Mouse (Mus musculus): Measurements from ENCODE around the gene Rbks.
"Not testable (repeated sequence)": the region's sequence is repeated elsewhere in the genome, so short reads cannot be mapped to it uniquely, and the experiment has no call there.

Rbks gene

DNA sequence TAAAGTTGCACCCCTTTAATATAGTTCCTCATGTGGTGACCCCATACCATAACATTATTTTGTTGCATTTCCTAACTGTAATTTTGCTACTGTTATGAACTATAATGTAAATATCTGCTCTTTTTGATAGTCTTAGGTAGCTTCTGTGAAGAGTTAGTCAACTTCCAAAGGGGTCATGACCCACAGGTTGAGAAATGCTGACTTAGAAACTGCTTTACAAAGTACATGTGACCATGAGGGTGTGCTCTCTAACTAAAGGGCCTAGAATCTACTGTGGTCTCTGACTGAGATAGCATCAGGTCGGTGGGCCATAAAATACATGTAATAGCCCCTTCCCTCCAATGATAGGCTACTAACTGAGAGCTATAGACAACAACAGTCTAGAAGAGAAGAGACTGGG lies 19.4 kb downstream of the Rbks start:
- no peak for DNase-seq (ENCODE audit: low read depth, low spot score)

DNA sequence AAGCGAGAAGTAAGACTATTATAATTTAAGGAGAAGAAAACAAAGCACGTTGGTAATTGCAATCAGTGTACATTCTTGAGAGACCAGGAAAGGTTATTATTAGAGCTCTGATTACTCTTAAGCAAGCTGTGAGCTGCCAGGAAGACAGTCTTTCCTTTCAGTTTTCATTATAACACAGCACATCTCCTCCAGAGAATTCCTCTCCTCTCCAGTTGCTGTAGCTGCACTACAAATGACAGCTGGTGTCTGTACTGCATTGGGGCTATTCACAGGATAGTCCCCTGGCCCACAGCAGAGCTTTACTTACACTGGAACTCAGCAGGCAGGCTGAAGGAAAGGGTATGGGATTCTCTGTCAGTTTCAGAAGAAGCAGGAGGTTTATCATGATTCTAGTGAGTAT lies 24.0 kb downstream of the Rbks start:
- no peak for DNase-seq (ENCODE audit: low read depth, low spot score)

GRCm38 (mm10) chr5:31671137-31671536 lies 26.3 kb downstream of the Rbks start:
- no peak for DNase-seq (ENCODE audit: low read depth, low spot score)

DNA sequence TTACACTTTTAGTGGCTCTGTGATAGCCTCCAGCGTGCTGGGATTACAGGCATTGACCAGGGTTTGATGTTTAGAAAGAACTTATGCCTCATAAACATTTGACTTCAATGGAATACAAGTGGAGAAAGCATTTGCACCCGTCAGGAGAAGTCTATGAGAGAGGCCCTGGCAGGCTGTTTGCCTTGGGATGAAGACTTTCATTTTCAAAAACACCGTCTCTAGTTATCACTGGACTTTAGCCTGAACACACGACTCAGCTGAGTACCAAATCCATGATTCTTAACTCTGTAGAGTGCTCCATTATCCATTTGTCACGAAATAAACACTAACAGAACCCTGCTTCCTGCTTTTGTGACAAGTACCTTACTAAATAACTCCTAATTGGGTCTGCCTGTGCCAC lies 27.4 kb downstream of the Rbks start:
- no peak for DNase-seq (ENCODE audit: low read depth, low spot score)

- no peak for DNase-seq (ENCODE audit: low read depth, low spot score)
Measured at GRCm38 (mm10) chr5:31668325-31668968, 29.0 kb downstream of the Rbks start.

DNA sequence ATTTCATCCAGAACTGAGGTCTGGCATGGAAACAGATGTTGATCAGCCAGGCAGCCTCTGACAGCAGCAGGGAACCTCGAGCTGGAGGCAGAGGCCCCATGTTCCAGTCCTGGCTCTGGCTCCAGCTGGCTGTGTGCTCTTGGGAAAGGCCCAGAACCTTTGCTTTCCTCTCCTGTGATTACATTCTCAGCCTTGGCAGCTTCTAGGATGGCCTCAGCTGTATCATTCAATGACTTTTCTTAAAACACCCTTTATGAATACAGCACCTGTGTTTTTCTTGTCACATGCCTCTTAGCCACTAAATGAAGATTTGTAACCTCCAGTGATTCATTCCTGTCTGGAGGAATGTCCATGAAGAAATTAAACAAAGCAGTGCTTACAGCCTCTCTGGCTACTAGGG lies 31.3 kb downstream of the Rbks start:
- DNase-seq (ENCODE audit: low read depth, low spot score) = no peak

GRCm38 (mm10) chr5:31655688-31656190 lies 41.7 kb downstream of the Rbks start:
- DNase-seq (ENCODE audit: low read depth, low spot score) = no peak

DNA sequence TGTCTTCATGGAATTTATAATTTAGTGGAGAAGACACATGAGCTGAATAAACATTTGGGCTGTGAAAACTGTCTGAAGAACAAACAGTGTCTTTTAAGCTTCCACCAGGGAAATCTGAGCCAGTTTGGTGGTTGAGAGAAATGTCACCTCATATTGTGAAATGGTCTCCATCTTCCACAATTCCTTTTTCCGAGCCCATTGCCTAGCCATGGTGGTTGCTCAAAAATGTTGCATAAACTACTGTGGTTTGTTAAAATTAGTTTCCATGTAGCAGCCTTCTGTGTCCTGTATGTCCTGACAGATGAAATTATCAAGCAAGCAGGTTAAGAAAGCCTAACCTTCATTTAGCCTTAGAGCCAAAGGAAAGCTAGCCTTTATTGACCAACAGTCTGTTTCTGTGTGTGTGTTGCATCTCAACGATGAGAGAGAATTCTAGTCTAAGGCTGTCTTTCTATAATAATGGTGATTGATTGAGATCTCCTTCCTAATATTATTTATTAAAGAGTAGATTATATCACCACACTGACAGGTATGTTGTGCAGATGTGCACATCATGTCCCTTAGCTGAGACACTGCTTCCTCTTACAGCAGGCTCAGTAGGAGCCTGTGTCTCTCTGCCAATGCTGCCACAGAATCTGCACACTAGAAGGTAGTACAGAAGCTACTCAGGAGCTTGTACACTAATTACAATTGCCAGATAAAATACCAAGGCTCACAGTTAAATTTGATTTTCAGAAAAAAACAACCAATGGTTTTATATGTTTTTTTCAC lies 46.7 kb downstream of the Rbks start:
- DNase-seq (ENCODE audit: low read depth, low spot score) = no peak

DNA sequence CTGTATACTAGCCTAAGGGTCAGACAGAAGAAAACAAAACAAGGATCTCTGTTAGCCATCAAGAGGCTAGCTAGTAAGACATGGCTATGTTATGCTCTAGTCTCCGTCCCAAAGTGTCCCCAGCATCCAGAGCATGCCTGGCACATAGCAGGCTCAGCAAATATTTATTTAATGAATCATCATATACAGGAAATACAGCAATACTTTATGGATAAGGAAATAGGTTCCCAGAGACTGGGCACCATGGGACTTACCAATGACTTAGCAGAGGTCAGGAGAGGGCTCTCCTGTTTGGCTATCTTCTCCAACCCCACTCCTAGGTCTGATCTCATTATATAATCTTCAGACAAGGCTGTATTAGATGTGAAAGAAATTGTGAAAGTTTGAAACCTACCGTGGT lies 50.1 kb downstream of the Rbks start:
- no peak for DNase-seq (ENCODE audit: low read depth, low spot score)

GRCm38 (mm10) chr5:31646574-31646973 lies 50.9 kb downstream of the Rbks start:
- DNase-seq (ENCODE audit: low read depth, low spot score) = no peak

DNA sequence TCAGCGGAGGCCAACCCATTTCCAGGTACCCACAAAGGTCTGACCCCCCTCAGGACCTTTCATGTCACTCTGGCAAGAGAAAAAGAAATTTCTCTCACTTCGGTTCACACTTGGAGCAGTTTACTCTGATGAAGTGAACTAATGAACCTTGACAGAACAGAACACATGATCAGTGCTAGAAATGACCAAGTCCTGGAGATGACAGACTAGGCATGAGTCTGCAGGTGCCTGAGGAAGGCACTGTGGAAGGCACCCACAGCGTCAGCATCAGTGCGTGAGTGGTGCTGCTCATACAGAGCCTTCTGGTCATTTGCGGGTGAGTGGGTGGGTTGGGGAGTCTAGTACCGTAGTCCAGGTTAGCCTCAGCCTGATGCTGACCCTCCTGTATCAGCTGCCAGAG lies 51.6 kb downstream of the Rbks start:
- no peak for DNase-seq (ENCODE audit: low read depth, low spot score)

- no peak for DNase-seq (ENCODE audit: low read depth, low spot score)
Measured at GRCm38 (mm10) chr5:31644847-31645246, 52.6 kb downstream of the Rbks start.

DNA sequence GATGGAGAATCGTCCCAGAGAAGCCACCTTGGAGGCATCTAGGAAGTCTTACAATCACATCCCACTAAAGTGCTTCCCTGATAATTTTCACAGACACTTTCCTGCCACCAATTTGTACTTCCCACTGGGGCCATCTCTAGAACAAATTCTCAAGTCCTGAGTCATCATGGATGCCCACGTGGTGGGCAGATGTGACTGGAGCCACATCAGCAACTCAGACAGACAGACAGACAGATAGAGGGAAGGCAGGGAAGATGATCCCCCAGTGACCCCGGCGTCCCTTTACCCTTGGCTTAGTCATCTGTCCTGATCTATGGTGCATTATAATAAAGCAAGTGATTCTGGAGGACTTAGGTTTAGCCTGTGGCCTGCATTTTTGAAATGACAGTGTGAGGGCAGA lies 53.2 kb downstream of the Rbks start:
- DNase-seq (ENCODE audit: low read depth, low spot score) = no peak

GRCm38 (mm10) chr5:31642300-31642699 lies 55.1 kb downstream of the Rbks start:
- no peak for DNase-seq (ENCODE audit: low read depth, low spot score)

- no peak for DNase-seq (ENCODE audit: low read depth, low spot score)
Measured at GRCm38 (mm10) chr5:31640542-31640941, 56.9 kb downstream of the Rbks start.

DNA sequence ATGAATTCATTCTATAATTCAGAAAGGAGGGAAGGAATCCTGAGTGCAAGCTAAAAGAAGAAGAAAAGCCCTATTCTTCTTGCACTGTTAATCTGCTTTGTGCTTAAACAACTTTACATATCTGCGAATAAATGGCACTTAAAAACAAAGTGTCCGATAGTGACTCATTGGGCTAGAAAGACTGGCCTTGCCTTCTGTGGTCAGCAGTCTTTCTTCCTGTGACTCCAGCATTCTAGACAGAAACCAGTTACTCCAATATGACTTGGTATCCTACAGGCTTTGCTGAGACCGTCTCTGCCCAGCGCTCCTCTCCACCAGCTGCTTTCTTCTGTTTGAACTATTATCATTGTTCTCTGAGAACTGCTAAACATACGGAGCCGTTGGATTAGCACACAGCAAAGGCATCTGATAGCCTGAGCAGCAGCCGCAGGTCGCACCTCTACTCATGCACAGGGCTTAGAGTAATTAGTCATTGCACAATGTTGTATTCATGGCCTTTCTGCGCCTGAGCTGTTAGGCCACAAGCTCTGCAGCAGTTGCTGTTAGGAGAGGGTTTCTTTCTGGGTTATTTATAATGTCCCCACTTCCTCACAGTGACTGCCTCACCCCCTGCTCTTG lies 60.7 kb downstream of the Rbks start:
- no peak for DNase-seq (ENCODE audit: low read depth, low spot score)

GRCm38 (mm10) chr5:31634679-31635078 lies 62.7 kb downstream of the Rbks start:
- no peak for DNase-seq (ENCODE audit: low read depth, low spot score)

DNA sequence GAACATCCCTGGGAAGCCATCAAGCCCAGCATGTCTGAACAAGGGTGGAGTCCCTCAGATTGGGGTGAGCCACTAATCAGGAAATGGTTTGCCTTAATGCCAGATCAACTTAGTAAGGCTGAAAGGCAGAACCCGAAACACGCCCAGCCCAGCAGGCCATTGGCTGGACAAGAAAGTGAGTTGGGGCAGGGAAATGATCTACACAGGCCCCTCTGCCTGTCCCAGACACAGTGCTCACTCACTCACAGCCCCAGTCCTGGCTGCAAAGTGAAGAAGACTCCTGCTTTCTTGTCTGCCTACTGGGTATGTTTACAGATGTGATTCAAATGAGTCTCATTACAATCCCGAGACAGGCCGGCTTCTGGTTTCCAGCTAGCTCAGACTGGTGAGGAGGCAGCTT lies 63.3 kb downstream of the Rbks start:
- DNase-seq (ENCODE audit: low read depth, low spot score) = no peak

GRCm38 (mm10) chr5:31631169-31631568 lies 66.3 kb downstream of the Rbks start:
- DNase-seq (ENCODE audit: low read depth, low spot score) = not testable (repeated sequence)

GRCm38 (mm10) chr5:31630064-31630463 lies 67.4 kb downstream of the Rbks start:
- no peak for DNase-seq (ENCODE audit: low read depth, low spot score)

- no peak for DNase-seq (ENCODE audit: low read depth, low spot score)
Measured at GRCm38 (mm10) chr5:31628555-31628954, 68.9 kb downstream of the Rbks start.

DNA sequence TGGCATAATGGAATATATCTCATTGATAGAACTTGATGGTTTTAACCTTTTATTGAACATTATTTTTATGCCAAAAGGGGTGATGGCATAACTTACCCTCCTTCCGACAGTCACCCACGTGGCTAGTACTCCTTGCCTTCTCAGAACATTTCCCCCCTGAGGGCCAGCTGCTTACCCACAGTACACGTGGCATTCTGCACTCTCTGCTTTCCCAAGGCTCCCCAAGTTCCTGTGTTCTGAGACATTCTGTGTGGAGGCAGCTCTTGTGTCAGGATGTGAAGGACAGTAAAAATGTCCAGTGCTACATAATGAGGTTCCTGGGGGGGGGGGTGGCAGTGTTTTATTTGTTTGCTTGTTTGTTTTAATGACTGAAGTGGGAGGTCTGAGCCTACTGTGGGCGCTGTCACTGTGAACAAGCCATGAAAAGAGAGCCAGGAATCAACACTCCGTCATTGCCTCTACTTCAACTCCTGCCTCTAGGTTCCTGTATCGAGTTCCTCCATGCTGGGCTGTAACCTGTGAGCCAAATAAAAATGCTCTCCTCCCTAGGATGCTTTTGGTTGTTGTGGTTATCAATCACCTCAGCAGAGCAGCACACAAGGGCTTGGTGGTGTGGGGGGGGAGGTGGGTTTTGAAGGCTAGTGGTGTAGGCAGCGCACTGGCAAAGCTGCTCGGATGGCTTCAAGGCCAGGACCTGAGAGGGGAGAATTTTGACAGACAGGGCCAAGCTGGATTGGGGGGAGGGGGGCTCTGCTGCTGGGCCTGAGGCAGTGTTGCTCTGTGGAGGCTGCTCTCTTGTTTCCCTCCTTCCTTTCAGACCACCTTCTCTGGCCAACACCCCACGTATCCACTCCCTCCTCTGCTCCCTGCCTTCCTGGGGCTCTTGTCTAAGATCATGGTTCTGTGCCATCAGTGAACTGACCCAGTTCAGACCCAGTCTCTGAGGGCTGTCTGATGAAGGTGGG lies 69.6 kb downstream of the Rbks start:
- DNase-seq (ENCODE audit: low read depth, low spot score) = no peak
